Mouse (Mus musculus) embryonic facial prominence, embryonic 11.5 days (tissue): ENCODE data around the gene Unc93a. TPM values are rescaled to one million over a fixed set of nuclear protein-coding genes. Genes with fewer than 3 reads are reported as not detected.
"Not testable (repeated sequence)": the region's sequence is repeated elsewhere in the genome, so short reads cannot be mapped to it uniquely, and the experiment has no call there.

ENCODE experiments used
- ATAC-seq: fragments of 200-750 bp; cut with Nextera tagmentation; replicated peaks from 2 replicates; pipeline ENCODE4 v1.8.0; 2017; ENCODE audit warnings: low read depth; ENCODE audit not compliant: insufficient number of reproducible peaks, low FRiP score, low TSS enrichment
- DNase-seq: peaks from one replicate; pipeline ENCODE4 v3.0.0-alpha.2; 2015; ENCODE audit warnings: low spot score
- H3K27ac ChIP-seq: fragments of 300-500 bp; sonication (generic); replicated peaks from 2 replicates; pipeline ENCODE4 v1.5.1; 2014; ENCODE audit warnings: mild to moderate bottlenecking, low read depth, low read length, control low read depth
- H3K27me3 ChIP-seq: fragments of 300-500 bp; sonication (generic); 2 replicates; pipeline ENCODE4 v1.6.1; 2014; ENCODE audit warnings: mild to moderate bottlenecking, low read length, moderate library complexity, mixed read lengths; ENCODE audit not compliant: control insufficient read depth, insufficient read depth
- H3K36me3 ChIP-seq: fragments of 300-500 bp; sonication (generic); replicated peaks from 2 replicates; pipeline ENCODE4 v1.6.1; 2014; ENCODE audit warnings: low read depth, mild to moderate bottlenecking, low read length, moderate library complexity, mixed read lengths; ENCODE audit not compliant: control insufficient read depth, insufficient read depth
- H3K4me1 ChIP-seq: fragments of 300-500 bp; sonication (generic); 2 replicates; pipeline ENCODE4 v1.6.1; 2014; ENCODE audit warnings: low read length, mixed read lengths; ENCODE audit not compliant: control insufficient read depth, insufficient read depth
- H3K4me2 ChIP-seq: fragments of 300-500 bp; sonication (generic); 2 replicates; pipeline ENCODE4 v1.6.1; 2014; ENCODE audit warnings: low read depth, mild to moderate bottlenecking, control low read depth, low read length, moderate library complexity
- H3K4me3 ChIP-seq: fragments of 300-500 bp; sonication (generic); 2 replicates; pipeline ENCODE4 v1.5.1; 2014; ENCODE audit warnings: low read depth, low read length, control low read depth
- H3K9ac ChIP-seq: fragments of 300-500 bp; sonication (generic); replicated peaks from 2 replicates; pipeline ENCODE4 v1.6.1; 2014; ENCODE audit warnings: mild to moderate bottlenecking, control low read depth, low read length
- H3K9me3 ChIP-seq: fragments of 300-500 bp; sonication (generic); replicated peaks from 2 replicates; pipeline ENCODE4 v1.6.1; 2016; ENCODE audit warnings: mild to moderate bottlenecking, low read length, inconsistent platforms, mixed read lengths; ENCODE audit not compliant: control insufficient read depth
- WGBS: fragments of 180-500 bp; shearing (Covaris S2); extraction: QIAGEN DNeasy Blood & Tissue Kit; methylation state at CpG from one replicate; pipeline ENCODE4 v1.1.7; 2014; 5-methylcytosine and 5-hydroxymethylcytosine counted together
- polyA plus RNA-seq: library from polyadenylated mRNA; unstranded; fragments of >200 nt; fragmentation: Nextera tagmentation; extraction: Ambion mirVana; gene quantifications from 2 replicates; pipeline ENCODE4 v1.2.1, GENCODE M21; 2014

Gene Unc93a
- polyA plus RNA-seq, 1 experiment from 2014 or later, result not detected

- ATAC-seq, H3K4me2 ChIP-seq, H3K4me3 ChIP-seq, H3K4me1 ChIP-seq, H3K27ac ChIP-seq, H3K9me3 ChIP-seq, H3K27me3 ChIP-seq, H3K36me3 ChIP-seq, H3K9ac ChIP-seq, DNase-seq: not testable (repeated sequence)
- 88% methylated on average over 4 of the region's 4 CpGs for WGBS
Measured at GRCm38 (mm10) chr17:13144580-13145215, 13.1 kb upstream of the Unc93a start.

- H3K4me3 ChIP-seq, H3K27me3 ChIP-seq, H3K9ac ChIP-seq, H3K36me3 ChIP-seq, H3K27ac ChIP-seq, H3K9me3 ChIP-seq, ATAC-seq, DNase-seq, H3K4me1 ChIP-seq, H3K4me2 ChIP-seq: not testable (repeated sequence)
- WGBS, result no CpG with 5 or more reads among the region's 2 CpGs
Measured at GRCm38 (mm10) chr17:13142665-13143064, 11.1 kb upstream of the Unc93a start.

GRCm38 (mm10) chr17:13135356-13135755 is 3.7 kb upstream of the Unc93a start:
- DNase-seq, H3K9me3 ChIP-seq, H3K27me3 ChIP-seq, H3K36me3 ChIP-seq, H3K4me3 ChIP-seq, H3K9ac ChIP-seq, ATAC-seq, H3K4me2 ChIP-seq, H3K27ac ChIP-seq, H3K4me1 ChIP-seq: not testable (repeated sequence)
- 86% methylated on average over 1 of the region's 6 CpGs for WGBS

GRCm38 (mm10) chr17:13132352-13132751 is 742 bp upstream of the Unc93a start:
- H3K36me3 ChIP-seq, ATAC-seq, H3K27me3 ChIP-seq, DNase-seq, H3K9me3 ChIP-seq, H3K4me3 ChIP-seq, H3K27ac ChIP-seq, H3K9ac ChIP-seq, H3K4me1 ChIP-seq, H3K4me2 ChIP-seq: not testable (repeated sequence)
- WGBS, result 84% methylated on average over 8 of the region's 8 CpGs

GRCm38 (mm10) chr17:13129737-13130465 is 1.7 kb downstream of the Unc93a start:
- not testable (repeated sequence) for DNase-seq, H3K4me1 ChIP-seq, H3K27me3 ChIP-seq, ATAC-seq, H3K36me3 ChIP-seq, H3K9me3 ChIP-seq, H3K27ac ChIP-seq, H3K4me3 ChIP-seq, H3K4me2 ChIP-seq, H3K9ac ChIP-seq
- 86% methylated on average over 8 of the region's 11 CpGs for WGBS

GRCm38 (mm10) chr17:13129324-13129723 is 2.3 kb downstream of the Unc93a start:
- H3K4me3 ChIP-seq, H3K4me2 ChIP-seq, ATAC-seq, H3K9ac ChIP-seq, H3K27ac ChIP-seq, H3K9me3 ChIP-seq, H3K36me3 ChIP-seq, H3K4me1 ChIP-seq, H3K27me3 ChIP-seq, DNase-seq: not testable (repeated sequence)
- no CpG with 5 or more reads among the region's 3 CpGs for WGBS

- not testable (repeated sequence) for DNase-seq, H3K4me1 ChIP-seq, H3K9ac ChIP-seq, H3K4me3 ChIP-seq, H3K27me3 ChIP-seq, H3K36me3 ChIP-seq, H3K4me2 ChIP-seq, H3K27ac ChIP-seq, H3K9me3 ChIP-seq, ATAC-seq
- WGBS, result 28% methylated on average over 2 of the region's 3 CpGs
Measured at GRCm38 (mm10) chr17:13124241-13124640, 7.4 kb downstream of the Unc93a start.

- not testable (repeated sequence) for H3K27ac ChIP-seq, H3K27me3 ChIP-seq, H3K4me1 ChIP-seq, H3K4me3 ChIP-seq, H3K9ac ChIP-seq, H3K9me3 ChIP-seq, DNase-seq, H3K36me3 ChIP-seq, H3K4me2 ChIP-seq
- ATAC-seq, result 0 out of 2 replicates have a peak, but pooled peaks have one; percentile 52
- WGBS, result 86% methylated on average over 2 of the region's 5 CpGs
Measured at GRCm38 (mm10) chr17:13123308-13124038, 8.1 kb downstream of the Unc93a start.
